Mouse (Mus musculus): ENCODE data around the gene Tcf25. TPM values are rescaled to one million over a fixed set of nuclear protein-coding genes. Genes with fewer than 3 reads are reported as not detected.
"Not testable (repeated sequence)": the region's sequence is repeated elsewhere in the genome, so short reads cannot be mapped to it uniquely, and the experiment has no call there.

Tcf25 gene
- polyA plus RNA-seq, 1 experiment from 2014 or later = 155 TPM

DNA sequence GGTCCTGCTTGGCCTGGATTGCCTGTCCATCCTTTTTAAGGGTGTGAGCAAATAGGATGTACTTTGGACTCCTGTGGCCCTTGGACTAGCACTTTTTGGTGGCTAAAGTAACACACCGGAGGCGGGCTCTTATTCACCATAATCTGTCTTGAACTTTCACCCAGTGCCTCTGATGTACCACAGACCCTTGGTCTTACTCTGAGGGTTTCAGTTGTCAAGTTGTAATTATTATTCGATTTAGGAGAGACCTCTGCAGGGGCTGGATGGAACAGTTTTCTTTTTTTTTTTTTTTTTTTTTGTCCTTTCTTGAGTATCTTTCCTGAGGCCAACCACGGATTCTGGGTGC, 70.0 kb downstream of the Tcf25 start:
- no peak for ATAC-seq (ENCODE audit: low FRiP score, low read depth)
- Histone ChIP-seq H3K4me1 (peaks cover 11% of the 10 kb centered on the region), H3K4me3 (peak overlapping the region; percentile 57), H3K36me3 (peaks cover 20% of the 10 kb centered on the region), H3K27ac (no peak overlapping the region), H3K9ac (peak overlapping the region; percentile 83), H3K9me3 (no peaks in the 10 kb centered on the region), H3K4me2 (replicated peaks) (peak overlapping the region; percentile 77), H3K27me3 (no peaks in the 10 kb centered on the region)
- 32% methylated on average over 4 of the region's 4 CpGs for WGBS

GRCm38 (mm10) chr8:123444131-123444530, 70.6 kb downstream of the Tcf25 start:
- Histone ChIP-seq H3K36me3 (peaks cover 24% of the 10 kb centered on the region), H3K9me3 (no peaks in the 10 kb centered on the region), H3K4me1 (peaks cover 11% of the 10 kb centered on the region), H3K9ac (no peak overlapping the region), H3K27me3 (no peaks in the 10 kb centered on the region), H3K4me3 (peak overlapping the region; percentile 57), H3K4me2 (replicated peaks) (peak overlapping the region; percentile 77), H3K27ac (no peak overlapping the region)
- WGBS = 82% methylated on average over 6 of the region's 6 CpGs
- ATAC-seq (ENCODE audit: low FRiP score, low read depth) = no peak

- H3K9me3 ChIP-seq = no peaks in the 10 kb centered on the region
- H3K36me3 ChIP-seq = peaks cover 37% of the 10 kb centered on the region
- H3K27me3 ChIP-seq = no peaks in the 10 kb centered on the region
- no peak overlapping the region for H3K4me3 ChIP-seq
- no peak for ATAC-seq (ENCODE audit: low FRiP score, low read depth)
- WGBS = 90% methylated on average over 10 of the region's 10 CpGs
- H3K27ac ChIP-seq = no peak overlapping the region
- H3K4me2 ChIP-seq (replicated peaks) = no peak overlapping the region
- no peak overlapping the region for H3K9ac ChIP-seq
- peaks cover 11% of the 10 kb centered on the region for H3K4me1 ChIP-seq
Measured at GRCm38 (mm10) chr8:123445981-123446380, 72.4 kb downstream of the Tcf25 start.

DNA sequence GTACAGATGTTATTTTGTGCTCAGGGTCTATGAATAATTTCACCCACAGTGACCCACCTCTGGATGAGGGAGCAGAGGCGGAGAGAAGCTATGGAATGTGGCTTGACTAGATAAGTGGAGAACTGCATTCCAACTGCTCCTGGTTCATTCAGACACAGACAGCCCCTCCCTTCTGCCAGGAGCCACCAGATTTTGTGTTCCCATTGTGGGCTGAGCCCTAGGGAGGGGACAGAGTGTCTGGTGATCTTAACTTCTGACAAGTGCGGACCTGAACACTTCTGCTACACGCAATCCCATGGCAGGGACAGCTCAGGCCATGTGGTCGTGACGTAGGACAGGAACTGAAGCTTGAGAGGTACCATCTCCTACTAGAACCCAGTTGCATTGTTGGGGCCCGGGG, 73.2 kb downstream of the Tcf25 start:
- 84% methylated on average over 6 of the region's 6 CpGs for WGBS
- no peak overlapping the region for H3K4me2 ChIP-seq (replicated peaks)
- H3K9me3 ChIP-seq = no peaks in the 10 kb centered on the region
- ATAC-seq (ENCODE audit: low FRiP score, low read depth) = no peak
- no peak overlapping the region for H3K27ac ChIP-seq
- peaks cover 46% of the 10 kb centered on the region for H3K36me3 ChIP-seq
- no peaks in the 10 kb centered on the region for H3K27me3 ChIP-seq
- H3K9ac ChIP-seq = no peak overlapping the region
- H3K4me1 ChIP-seq = peaks cover 11% of the 10 kb centered on the region
- H3K4me3 ChIP-seq = no peak overlapping the region

DNA sequence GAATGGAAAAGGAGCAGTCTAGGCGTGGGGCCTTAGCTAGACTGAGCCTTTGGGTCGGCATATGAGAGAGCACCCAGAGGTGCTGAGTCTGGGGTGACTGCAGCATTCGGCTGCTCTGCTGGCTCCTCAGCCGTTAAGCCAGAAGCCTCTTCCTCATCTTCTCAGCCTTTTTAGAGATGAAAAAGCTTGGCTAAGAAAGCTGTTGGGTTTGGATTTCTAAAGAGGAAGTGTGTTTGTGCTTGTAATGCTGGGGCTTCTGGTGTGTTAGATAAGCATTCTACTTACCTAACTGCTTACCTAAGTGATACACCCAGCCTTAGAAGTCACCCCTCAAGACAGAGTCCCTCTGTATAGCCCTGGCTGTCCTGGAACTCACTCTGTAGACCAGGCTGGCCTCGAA, 77.2 kb downstream of the Tcf25 start:
- no peak overlapping the region for H3K4me3 ChIP-seq
- no peak overlapping the region for H3K9ac ChIP-seq
- WGBS = 90% methylated on average over 5 of the region's 5 CpGs
- no peak for ATAC-seq (ENCODE audit: low FRiP score, low read depth)
- H3K4me2 ChIP-seq (replicated peaks) = no peak overlapping the region
- H3K27me3 ChIP-seq = no peaks in the 10 kb centered on the region
- H3K4me1 ChIP-seq = no peaks in the 10 kb centered on the region
- H3K27ac ChIP-seq = no peak overlapping the region
- H3K9me3 ChIP-seq = no peaks in the 10 kb centered on the region
- peaks cover 82% of the 10 kb centered on the region for H3K36me3 ChIP-seq

DNA sequence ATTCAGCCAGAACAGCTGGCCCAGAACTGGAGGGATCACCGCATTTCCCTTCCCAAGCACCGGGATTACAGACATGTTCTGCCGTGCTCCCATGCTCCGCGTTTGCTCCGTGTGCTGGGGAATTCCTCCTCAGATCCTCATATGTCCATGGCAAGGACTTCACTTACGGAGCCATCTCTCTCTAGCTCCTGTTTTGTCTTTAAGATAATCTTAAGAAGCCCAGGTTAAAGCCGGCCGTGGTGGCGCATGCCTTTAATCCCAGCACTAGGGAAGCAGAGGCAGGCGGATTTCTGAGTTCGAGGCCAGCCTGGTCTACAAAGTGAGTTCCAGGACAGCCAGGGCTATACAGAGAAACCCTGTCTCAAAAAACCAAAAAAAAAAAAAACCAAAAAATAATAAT, 78.2 kb downstream of the Tcf25 start:
- H3K4me1 ChIP-seq; H3K4me3 ChIP-seq; ATAC-seq (ENCODE audit: low FRiP score, low read depth); H3K4me2 ChIP-seq (replicated peaks); H3K9me3 ChIP-seq; H3K27me3 ChIP-seq; H3K27ac ChIP-seq; H3K9ac ChIP-seq: not testable (repeated sequence)
- 96% methylated on average over 12 of the region's 12 CpGs for WGBS
- peaks cover 82% of the 10 kb centered on the region for H3K36me3 ChIP-seq

- H3K4me1 ChIP-seq = no peaks in the 10 kb centered on the region
- H3K4me3 ChIP-seq = no peak overlapping the region
- no peak for ATAC-seq (ENCODE audit: low FRiP score, low read depth)
- no peak overlapping the region for H3K4me2 ChIP-seq (replicated peaks)
- 85% methylated on average over 4 of the region's 4 CpGs for WGBS
- H3K27me3 ChIP-seq = no peaks in the 10 kb centered on the region
- H3K9me3 ChIP-seq = no peaks in the 10 kb centered on the region
- no peak overlapping the region for H3K27ac ChIP-seq
- H3K36me3 ChIP-seq = peaks cover 86% of the 10 kb centered on the region
- no peak overlapping the region for H3K9ac ChIP-seq
Measured at GRCm38 (mm10) chr8:123452149-123452548, 78.6 kb downstream of the Tcf25 start.

DNA sequence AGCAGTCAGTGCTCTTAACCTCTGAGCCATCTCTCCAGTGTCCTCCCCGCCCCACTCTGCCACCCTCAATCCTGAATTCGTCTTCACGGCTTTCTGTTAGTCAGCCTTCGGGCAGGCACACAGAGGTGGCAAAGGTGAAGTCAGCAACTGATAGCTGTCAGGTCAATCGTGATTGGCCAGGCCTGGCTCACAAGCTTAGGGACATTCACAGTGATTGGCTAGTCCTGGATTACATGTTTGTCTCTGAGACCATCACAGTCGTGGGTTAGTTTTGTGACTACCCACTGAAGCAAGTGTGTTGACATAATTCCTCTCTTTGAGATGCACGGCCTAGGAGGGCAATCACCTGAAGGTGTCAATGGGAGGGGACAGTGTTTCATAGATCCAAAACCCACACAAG, 79.7 kb downstream of the Tcf25 start:
- Histone ChIP-seq H3K9me3 (no peaks in the 10 kb centered on the region), H3K36me3 (peaks cover 91% of the 10 kb centered on the region), H3K27me3 (no peaks in the 10 kb centered on the region), H3K4me3 (no peak overlapping the region), H3K27ac (no peak overlapping the region), H3K4me2 (replicated peaks) (no peak overlapping the region), H3K4me1 (no peaks in the 10 kb centered on the region), H3K9ac (no peak overlapping the region)
- 73% methylated on average over 7 of the region's 7 CpGs for WGBS
- ATAC-seq (ENCODE audit: low FRiP score, low read depth) = no peak

Other genes with a start within 250 kb of the Tcf25 start
- gene Sult5a1, start 215.4 kb upstream of the Tcf25 start, polyA plus RNA-seq (2015; fragmentation: Nextera tagmentation; extraction: Ambion mirVana) = 26.1 and 30.6 TPM in 2 replicates
- 2.4 and 2.5 TPM in 2 replicates for gene Dpep1, start 187.5 kb upstream of the Tcf25 start, polyA plus RNA-seq (2015; fragmentation: Nextera tagmentation; extraction: Ambion mirVana)
- 151 and 155 TPM in 2 replicates for gene Chmp1a, start 161.0 kb upstream of the Tcf25 start, polyA plus RNA-seq (2015; fragmentation: Nextera tagmentation; extraction: Ambion mirVana)
- 4.9 and 7.0 TPM in 2 replicates for gene Spata33, start 160.9 kb upstream of the Tcf25 start, polyA plus RNA-seq (2015; fragmentation: Nextera tagmentation; extraction: Ambion mirVana)
- gene Cdk10, start 148.9 kb upstream of the Tcf25 start, polyA plus RNA-seq (2015; fragmentation: Nextera tagmentation; extraction: Ambion mirVana) = 37.9 and 39.9 TPM in 2 replicates
- gene Spata2l, start 137.5 kb upstream of the Tcf25 start, polyA plus RNA-seq (2015; fragmentation: Nextera tagmentation; extraction: Ambion mirVana) = 3.1 and 3.7 TPM in 2 replicates
- 28.4 and 29.1 TPM in 2 replicates for gene Zfp276, start 119.6 kb upstream of the Tcf25 start, polyA plus RNA-seq (2015; fragmentation: Nextera tagmentation; extraction: Ambion mirVana)
- 32.3 and 32.7 TPM in 2 replicates for gene Vps9d1, start 119.4 kb upstream of the Tcf25 start, polyA plus RNA-seq (2015; fragmentation: Nextera tagmentation; extraction: Ambion mirVana)
- gene Fanca, start 55.2 kb upstream of the Tcf25 start, polyA plus RNA-seq (2015; fragmentation: Nextera tagmentation; extraction: Ambion mirVana) = 26.4 and 27.2 TPM in 2 replicates
- gene Spire2, start 41.0 kb upstream of the Tcf25 start, polyA plus RNA-seq (2015; fragmentation: Nextera tagmentation; extraction: Ambion mirVana) = 0.80 and 1.1 TPM in 2 replicates
- gene Mc1r, start 33.4 kb downstream of the Tcf25 start, polyA plus RNA-seq (2015; fragmentation: Nextera tagmentation; extraction: Ambion mirVana) = 0.05 TPM in 1 of 2 replicates, not detected in the other
- 6.9 and 9.4 TPM in 2 replicates for gene Tubb3, start 37.7 kb downstream of the Tcf25 start, polyA plus RNA-seq (2015; fragmentation: Nextera tagmentation; extraction: Ambion mirVana)
- 38.3 and 41.7 TPM in 2 replicates for gene Def8, start 49.8 kb downstream of the Tcf25 start, polyA plus RNA-seq (2015; fragmentation: Nextera tagmentation; extraction: Ambion mirVana)
- gene Afg3l1, start 104.2 kb downstream of the Tcf25 start, polyA plus RNA-seq (2015; fragmentation: Nextera tagmentation; extraction: Ambion mirVana) = 58.6 and 66.3 TPM in 2 replicates
- gene Dbndd1, start 141.7 kb downstream of the Tcf25 start, polyA plus RNA-seq (2015; fragmentation: Nextera tagmentation; extraction: Ambion mirVana) = 12.8 and 13.4 TPM in 2 replicates
- 35.7 and 37.7 TPM in 2 replicates for gene Gas8, start 145.1 kb downstream of the Tcf25 start, polyA plus RNA-seq (2015; fragmentation: Nextera tagmentation; extraction: Ambion mirVana)

Data from limb, embryonic 13.5 days (tissue).